Mouse (Mus musculus) CH12.LX (cell line): Measurements from ENCODE around the gene Erbin. TPM values are rescaled to one million over a fixed set of nuclear protein-coding genes. Genes with fewer than 3 reads are reported as not detected.

Experiments used
- DNase-seq: peaks from one replicate; pipeline ENCODE4 v3.0.0-alpha.2; 2013; ENCODE audit errors: extremely low read depth
- H3K27ac ChIP-seq: 2 replicates; pipeline ENCODE4 v1.5.1; 2012; ENCODE audit warnings: low read depth, mild to moderate bottlenecking, control low read depth, moderate library complexity; ENCODE audit not compliant: insufficient read depth
- H3K27me3 ChIP-seq: replicated peaks from 2 replicates; pipeline ENCODE3; 2012; ENCODE audit warnings: inconsistent platforms
- H3K36me3 ChIP-seq, 2 experiments: replicated peaks in 1 of 2; 2 replicates each; pipeline versions ENCODE3 to v1.6.1; 2012; ENCODE audit warnings: inconsistent platforms in 1 of 2, low read length in 1 of 2, mild to moderate bottlenecking in 1 of 2, mixed read lengths in 1 of 2, moderate library complexity in 1 of 2; ENCODE audit not compliant: control insufficient read depth in 1 of 2, insufficient read depth in 1 of 2
- H3K4me1 ChIP-seq, 2 experiments: 2 replicates each; pipeline ENCODE4 v1.6.1; 2012; ENCODE audit warnings: inconsistent platforms in 1 of 2, moderate library complexity in 1 of 2; ENCODE audit not compliant: insufficient read depth in 2 of 2, control insufficient read depth in 1 of 2
- H3K4me2 ChIP-seq: 2 replicates; pipeline ENCODE4 v1.6.1; 2012; ENCODE audit warnings: low read depth, mild to moderate bottlenecking, control low read depth; ENCODE audit not compliant: poor library complexity, insufficient read depth, severe bottlenecking
- H3K4me3 ChIP-seq, 3 experiments: fragments of 150-350 bp in 1 of 3; sonication (generic) in 1 of 3; replicated peaks in 1 of 3; 2 replicates each; pipeline versions ENCODE3 to v1.5.1; 2011 to 2012; ENCODE audit warnings: low read depth in 2 of 3, low read length in 2 of 3, mild to moderate bottlenecking in 2 of 3, moderate library complexity in 2 of 3, control low read depth in 1 of 3, improper control_type of control experiment in 1 of 3, inconsistent platforms in 1 of 3, mixed read lengths in 1 of 3; ENCODE audit not compliant: poor library complexity in 1 of 3
- H3K79me2 ChIP-seq: replicated peaks from 2 replicates; pipeline ENCODE4 v1.6.1; 2012; ENCODE audit warnings: mild to moderate bottlenecking, moderate library complexity; ENCODE audit not compliant: control insufficient read depth, poor library complexity, insufficient read depth, severe bottlenecking; ENCODE audit errors: extremely low read depth
- H3K9ac ChIP-seq: 2 replicates; pipeline ENCODE4 v1.6.1; 2012; ENCODE audit warnings: low read depth, mild to moderate bottlenecking, control low read depth, moderate library complexity; ENCODE audit not compliant: insufficient read depth
- H3K9me3 ChIP-seq: replicated peaks from 2 replicates; pipeline ENCODE3; 2012; ENCODE audit warnings: low read length, inconsistent platforms, mixed read lengths
- BHLHE40 ChIP-seq: IDR thresholded peaks from 2 replicates; pipeline ENCODE4 v1.6.1; 2011; ENCODE audit warnings: mild to moderate bottlenecking, low read depth, low read length, improper control_type of control experiment
- CHD1 ChIP-seq: IDR thresholded peaks from 2 replicates; pipeline ENCODE4 v1.6.1; 2012; ENCODE audit warnings: low read depth, low read length, improper control_type of control experiment, inconsistent platforms
- CHD2 ChIP-seq: IDR thresholded peaks from 2 replicates; pipeline ENCODE4 v1.6.1; 2011; ENCODE audit warnings: low read length, improper control_type of control experiment
- CTCF ChIP-seq, 2 experiments: IDR thresholded peaks in 1 of 2; conservative IDR thresholded peaks in 1 of 2; 2 replicates each; pipeline ENCODE4 v1.5.1; 2011 to 2012; ENCODE audit warnings: low read depth in 2 of 2, low read length in 2 of 2, improper control_type of control experiment in 1 of 2, inconsistent platforms in 1 of 2, mild to moderate bottlenecking in 1 of 2, moderate library complexity in 1 of 2
- ELF1 ChIP-seq: IDR thresholded peaks from 2 replicates; pipeline ENCODE4 v1.6.1; 2014; ENCODE audit warnings: low read depth, mild to moderate bottlenecking, inconsistent platforms, low read length, improper control_type of control experiment
- EP300 ChIP-seq: IDR thresholded peaks from 2 replicates; pipeline ENCODE4 v1.6.1; 2011; ENCODE audit warnings: low read length, improper control_type of control experiment
- ETS1 ChIP-seq: conservative IDR thresholded peaks from 2 replicates; pipeline ENCODE4 v1.6.1; 2012; ENCODE audit warnings: low read depth, mild to moderate bottlenecking, inconsistent platforms, low read length, improper control_type of control experiment, moderate library complexity
- MAFK ChIP-seq: IDR thresholded peaks from 2 replicates; pipeline ENCODE4 v1.6.1; 2011; ENCODE audit warnings: low read length, improper control_type of control experiment; ENCODE audit not compliant: insufficient replicate concordance
- MAX ChIP-seq: IDR thresholded peaks from 2 replicates; pipeline ENCODE4 v1.6.1; 2011; ENCODE audit warnings: low read length, improper control_type of control experiment
- MEF2A ChIP-seq: IDR thresholded peaks from 2 replicates; pipeline ENCODE4 v1.6.1; 2014; ENCODE audit warnings: low read depth, mild to moderate bottlenecking, inconsistent platforms, low read length, improper control_type of control experiment, borderline replicate concordance
- MXI1 ChIP-seq: IDR thresholded peaks from 2 replicates; pipeline ENCODE4 v1.6.1; 2011; ENCODE audit warnings: mild to moderate bottlenecking, low read depth, low read length, improper control_type of control experiment
- PAX5 ChIP-seq: IDR thresholded peaks from 2 replicates; pipeline ENCODE4 v1.6.1; 2012; ENCODE audit warnings: low read length, inconsistent platforms, mixed read lengths
- POLR2A ChIP-seq: IDR thresholded peaks from 2 replicates; pipeline ENCODE4 v1.6.1; 2011; ENCODE audit warnings: low read depth, mild to moderate bottlenecking, improper control_type of control experiment, low read length
- POLR2AphosphoS2 ChIP-seq: IDR thresholded peaks from 2 replicates; pipeline ENCODE4 v1.6.1; 2011; ENCODE audit warnings: low read depth, low read length, improper control_type of control experiment
- RCOR1 ChIP-seq: conservative IDR thresholded peaks from 2 replicates; pipeline ENCODE4 v1.6.1; 2012; ENCODE audit warnings: low read depth, mild to moderate bottlenecking, inconsistent platforms, low read length, improper control_type of control experiment
- SIN3A ChIP-seq: IDR thresholded peaks from 2 replicates; pipeline ENCODE4 v1.6.1; 2012; ENCODE audit warnings: low read length, improper control_type of control experiment, inconsistent platforms
- SMC3 ChIP-seq: IDR thresholded peaks from 2 replicates; pipeline ENCODE4 v1.6.1; 2011; ENCODE audit warnings: low read depth, low read length, improper control_type of control experiment
- TBP ChIP-seq: conservative IDR thresholded peaks from 2 replicates; pipeline ENCODE4 v1.6.1; 2011; ENCODE audit warnings: low read depth, low read length, improper control_type of control experiment
- UBTF ChIP-seq: IDR thresholded peaks from 2 replicates; pipeline ENCODE4 v1.6.1; 2012; ENCODE audit warnings: low read depth, mild to moderate bottlenecking, inconsistent platforms, low read length, improper control_type of control experiment, moderate library complexity
- USF1 ChIP-seq: IDR thresholded peaks from 2 replicates; pipeline ENCODE4 v1.6.1; 2014; ENCODE audit warnings: low read depth, mild to moderate bottlenecking, inconsistent platforms, low read length, improper control_type of control experiment
- USF2 ChIP-seq: conservative IDR thresholded peaks from 2 replicates; pipeline ENCODE4 v1.6.1; 2011; ENCODE audit warnings: low read depth, low read length, improper control_type of control experiment
- ZC3H11A ChIP-seq: IDR thresholded peaks from 2 replicates; pipeline ENCODE4 v1.6.1; 2012; ENCODE audit warnings: low read depth, mild to moderate bottlenecking, inconsistent platforms, low read length, improper control_type of control experiment
- ZKSCAN1 ChIP-seq: IDR thresholded peaks from 2 replicates; pipeline ENCODE4 v1.6.1; 2012; ENCODE audit warnings: low read depth, inconsistent platforms, low read length, improper control_type of control experiment, borderline replicate concordance
- ZMIZ1 ChIP-seq: IDR thresholded peaks from 2 replicates; pipeline ENCODE4 v1.6.1; 2012; ENCODE audit warnings: low read depth, mild to moderate bottlenecking, inconsistent platforms, low read length, improper control_type of control experiment
- ZNF384 ChIP-seq: IDR thresholded peaks from 2 replicates; pipeline ENCODE4 v1.6.1; 2012; ENCODE audit warnings: low read depth, low read length, improper control_type of control experiment, inconsistent platforms
- dilution Hi-C: fragments of 300-500 bp; cut with MboI; formaldehyde crosslinking; loops from 2 replicates; pipeline ENCODE4 v1.14.3; 2020; ENCODE audit warnings: low sequenced_read_pairs; ENCODE audit not compliant: extremely low pct_unique_long_range_greater_than_20kb, extremely low pct_ligation_motif_present
- in situ Hi-C: fragments of 300-500 bp; cut with MboI; formaldehyde crosslinking; loops from 3 replicates; pipeline ENCODE4 v1.14.3; 2019; ENCODE audit warnings: low sequenced_read_pairs, low pct_ligation_motif_present, low pct_unique_long_range_greater_than_20kb, mixed read lengths
- polyA plus RNA-seq: library from polyadenylated mRNA; unstranded; fragments of >175 nt; gene quantifications from 2 replicates; pipeline ENCODE4 v1.2.1, GENCODE M21; 2012; ENCODE audit warnings: low read depth; ENCODE audit not compliant: insufficient read length
- total RNA-seq, 2 experiments: library from RNA; depleted of rRNA; stranded (reverse); fragments of 300-350 nt in 1 of 2; fragments of >200 nt in 1 of 2; gene quantifications; 2 replicates each; pipeline ENCODE4 v1.2.3; 2012 to 2014

Erbin gene
- total and polyA plus RNA-seq, 3 experiments = 26.2 to 45.8 (median 30.9) TPM

- no peak for TF ChIP-seq PAX5
- no peak for TF ChIP-seq ZNF384
- TF ChIP-seq SMC3 = no peak
- TF ChIP-seq ELF1 = 0 out of 2 replicates have a peak, but pooled peaks have one; percentile 16
- no peak for TF ChIP-seq ETS1
- no peak for TF ChIP-seq ZMIZ1
- peak; percentile 71; the same call in 1 of the 2 replicates for TF ChIP-seq MXI1
- TF ChIP-seq MAFK = peak; percentile 55; the same call in 1 of the 2 replicates
- TF ChIP-seq SIN3A = peak; percentile 72; the same call in 1 of the 2 replicates
- TF ChIP-seq CHD2 = no peak
- TF ChIP-seq UBTF = 0 out of 2 replicates have a peak, but pooled peaks have one; percentile 34
- no peak for TF ChIP-seq POLR2A
- TF ChIP-seq RCOR1 = no peak
- TF ChIP-seq CHD1 = peak; percentile 71; the same call in 1 of the 2 replicates
- no peak for TF ChIP-seq USF1
- no peak for TF ChIP-seq POLR2AphosphoS2
- no peak for TF ChIP-seq ZKSCAN1
- Histone ChIP-seq H3K4me2 (peak overlapping the region; percentile 84; the same call in 1 of the 2 replicates), H3K27me3 (no peaks in the 10 kb centered on the region), H3K79me2 (peaks cover 30% of the 10 kb centered on the region), H3K9me3 (no peaks in the 10 kb centered on the region), H3K4me3 (peak overlapping the region; percentile 79 to 98 (median 85)), H3K9ac (peak overlapping the region; percentile 91), H3K27ac (peak overlapping the region; percentile 98), H3K36me3 (peaks cover 0 to 5% of the 10 kb centered on the region in 2 experiments), H3K4me1 (peaks cover 5 to 53% of the 10 kb centered on the region in 2 experiments; a peak in 2 of 4 replicates)
- dilution Hi-C loops (no loop called here), in situ Hi-C loops (no loop called here)
- peak; percentile 33 for DNase-seq
These were observed 919 bp downstream of the Erbin start for GRCm38 (mm10) chr13:103919234-103919955.

GRCm38 (mm10) chr13:103918432-103918831 lies 1.9 kb downstream of the Erbin start:
- no peaks in the 10 kb centered on the region for H3K27me3 ChIP-seq
- TF ChIP-seq EP300 = no peak
- no peak for TF ChIP-seq UBTF
- TF ChIP-seq MXI1 = no peak
- TF ChIP-seq MAX = no peak
- TF ChIP-seq RCOR1 = no peak
- no peak for TF ChIP-seq MEF2A
- no peak for TF ChIP-seq MAFK
- no peak for TF ChIP-seq CTCF (conservative IDR thresholded peaks at IDR 0.05 in 1 of 2, IDR thresholded peaks at IDR 0.05 in 1 of 2; ENCODE audit: low read depth in 2 of 2, low read length in 2 of 2)
- TF ChIP-seq ZMIZ1 = no peak
- TF ChIP-seq USF2 = no peak
- no peak for TF ChIP-seq ZKSCAN1
- TF ChIP-seq ETS1 = no peak
- TF ChIP-seq BHLHE40 = no peak
- no peak for TF ChIP-seq ZC3H11A
- no peak for TF ChIP-seq TBP
- H3K79me2 ChIP-seq = peaks cover 40% of the 10 kb centered on the region
- H3K4me3 ChIP-seq = peak overlapping the region; percentile 50 to 85 (median 79)
- H3K4me1 ChIP-seq = peaks cover 3 to 47% of the 10 kb centered on the region in 2 experiments; a peak in 2 of 4 replicates
- H3K36me3 ChIP-seq = peaks cover 0 to 8% of the 10 kb centered on the region in 2 experiments
- peak overlapping the region; percentile 84; the same call in 1 of the 2 replicates for H3K4me2 ChIP-seq
- no peak overlapping the region for H3K27ac ChIP-seq
- no peak for DNase-seq
- H3K9ac ChIP-seq = peak overlapping the region; percentile 91
- dilution Hi-C loops (no loop called here), in situ Hi-C loops (no loop called here)
- H3K9me3 ChIP-seq = no peaks in the 10 kb centered on the region
